Mouse (Mus musculus): Measurements from ENCODE around the gene Mctp1. TPM values are rescaled to one million over a fixed set of nuclear protein-coding genes. Genes with fewer than 3 reads are reported as not detected.

Mctp1 gene
- polyA plus RNA-seq, 1 experiment from 2014 or later = 0.10 TPM

DNA sequence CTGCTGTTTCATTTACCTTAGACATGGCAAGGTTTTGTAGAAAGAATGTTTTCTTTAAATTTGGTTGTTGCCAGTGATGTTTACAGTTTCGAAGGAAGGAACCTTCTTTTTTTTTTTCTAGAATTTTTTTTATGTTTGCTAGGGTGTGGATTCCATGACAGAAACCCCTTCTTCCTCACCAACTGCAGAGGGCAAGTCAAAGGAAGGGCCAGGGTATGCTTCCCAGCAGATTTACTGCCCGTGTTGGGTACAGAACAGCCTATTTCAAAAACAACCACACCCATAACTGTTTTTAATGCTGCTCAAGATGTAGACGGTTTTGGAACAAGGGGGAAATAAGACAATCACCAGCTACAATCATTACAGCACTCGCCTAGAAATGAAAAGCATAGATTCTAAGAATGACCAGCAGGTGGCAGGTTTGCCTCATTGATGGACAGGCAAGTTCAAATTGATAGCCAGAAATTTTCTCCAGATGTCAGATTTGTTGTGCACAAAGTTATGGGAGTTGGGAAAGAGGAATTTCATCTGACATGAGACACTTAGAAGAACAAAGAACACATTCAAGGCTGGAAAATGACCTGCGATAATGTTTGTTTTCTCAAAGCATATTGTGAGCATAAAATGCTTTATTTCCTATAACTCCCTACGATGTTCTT is 375.6 kb downstream of the Mctp1 start:
- no peak for DNase-seq (ENCODE audit: low read depth, low spot score)
- TF ChIP-seq CTCF (IDR thresholded peaks at IDR 0.05) = peak; percentile 67
- in situ Hi-C loops (cut with MboI; ENCODE audit: low pct_unique_long_range_greater_than_20kb) = no loop called here
- ChIA-PET CTCF (interaction anchor here (0.8 kb wide), 1 partner anchor 26 kb away, joined by 3 read pairs; no protein-coding TSS in a partner anchor), POLR2A (no interaction called here)
- ATAC-seq = no peak
- peaks cover 12% of the 10 kb centered on the region for H3K27me3 ChIP-seq

DNA sequence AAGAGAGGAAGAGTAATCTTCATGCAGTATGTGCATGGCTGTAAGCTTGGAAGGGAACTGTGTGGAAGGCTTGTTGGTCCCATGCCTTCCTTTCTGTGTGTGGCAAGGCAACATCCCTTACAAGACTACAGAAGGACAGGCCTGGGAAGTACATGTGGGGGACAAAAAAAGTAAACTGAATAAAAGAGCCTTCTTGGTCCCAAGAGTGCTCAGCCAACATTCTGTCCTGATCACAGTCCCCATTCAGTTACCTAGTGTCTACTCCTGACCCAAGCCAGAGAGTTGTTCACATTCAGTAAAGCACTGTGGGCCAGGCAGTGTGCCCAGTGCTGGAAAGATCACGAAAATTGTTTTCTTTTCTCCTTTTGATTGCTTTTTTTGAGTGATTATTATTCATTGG is 415.3 kb downstream of the Mctp1 start:
- H3K27me3 ChIP-seq = peaks cover 19% of the 10 kb centered on the region
- ChIA-PET POLR2A (interaction anchor here (0.5 kb wide), 1 partner anchor 487 kb away, joined by 4 read pairs; no protein-coding TSS in a partner anchor), CTCF (no interaction called here)
- TF ChIP-seq CTCF (IDR thresholded peaks at IDR 0.05) = no peak
- ATAC-seq = no peak
- DNase-seq (ENCODE audit: low read depth, low spot score) = no peak
- in situ Hi-C loops (cut with MboI; ENCODE audit: low pct_unique_long_range_greater_than_20kb) = no loop called here

DNA sequence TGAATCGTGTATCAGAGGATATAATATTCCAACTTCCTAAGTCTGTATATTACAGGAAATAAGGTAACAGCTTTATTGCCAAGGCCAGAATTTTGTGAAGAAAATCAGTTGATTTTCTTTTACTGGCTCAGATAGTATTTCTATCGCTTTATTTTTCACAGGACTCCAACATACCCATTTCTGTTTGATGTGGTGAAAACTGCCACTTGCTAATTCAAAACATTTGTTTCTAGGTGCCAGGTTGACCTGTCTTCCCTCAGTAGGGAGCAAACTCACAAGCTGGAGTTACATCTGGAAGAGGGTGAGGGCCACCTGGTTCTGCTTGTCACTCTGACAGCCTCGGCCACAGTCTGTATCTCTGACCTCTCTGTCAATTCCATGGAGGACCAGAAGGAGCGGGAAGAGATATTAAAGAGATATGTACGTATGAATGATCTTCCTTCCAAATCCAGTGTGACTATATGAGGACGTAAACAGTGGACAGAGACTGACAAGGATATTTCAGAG is 416.8 kb downstream of the Mctp1 start:
- no peak for TF ChIP-seq CTCF (IDR thresholded peaks at IDR 0.05)
- DNase-seq (ENCODE audit: low read depth, low spot score) (no peak), ATAC-seq (no peak)
- ChIA-PET POLR2A (no interaction called here), CTCF (no interaction called here)
- peaks cover 28% of the 10 kb centered on the region for H3K27me3 ChIP-seq
- in situ Hi-C loops (cut with MboI; ENCODE audit: low pct_unique_long_range_greater_than_20kb) = no loop called here

DNA sequence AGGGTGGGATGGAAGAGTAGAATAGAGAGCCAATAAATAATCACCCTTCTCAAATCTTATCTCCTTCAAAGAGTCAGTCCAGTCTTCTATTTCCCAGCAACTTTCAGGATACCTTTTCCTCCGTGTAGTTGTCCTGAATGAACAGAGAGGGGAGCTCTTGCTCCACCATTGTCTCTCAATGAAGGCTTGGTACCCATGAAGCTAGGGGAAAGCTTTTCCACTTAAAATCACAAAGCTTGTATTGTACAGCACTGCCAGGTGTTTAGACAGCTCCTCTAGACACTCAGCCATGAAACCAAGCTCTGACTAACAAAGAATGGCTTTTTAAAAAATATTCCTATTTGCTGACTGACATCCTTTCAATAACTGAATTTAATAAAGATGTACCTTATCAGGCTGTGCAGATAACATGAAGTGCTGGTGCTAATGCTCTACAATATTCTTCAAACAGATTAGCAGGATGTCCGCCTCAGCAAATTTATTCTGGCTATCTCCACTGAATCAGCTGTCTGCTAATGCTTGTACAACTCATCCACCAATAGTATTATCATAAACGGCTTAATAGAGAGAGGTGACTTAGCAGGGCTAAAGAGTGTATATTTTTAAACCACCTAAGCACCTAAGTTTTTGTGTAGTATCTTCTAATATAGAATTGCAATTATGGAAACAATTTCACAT is 417.9 kb downstream of the Mctp1 start:
- DNase-seq (ENCODE audit: low read depth, low spot score) (no peak), ATAC-seq (no peak)
- ChIA-PET POLR2A (interaction anchor here (0.7 kb wide), 1 partner anchor 57 kb away, joined by 3 read pairs; no protein-coding TSS in a partner anchor), CTCF (no interaction called here)
- peaks cover 28% of the 10 kb centered on the region for H3K27me3 ChIP-seq
- in situ Hi-C loops (cut with MboI; ENCODE audit: low pct_unique_long_range_greater_than_20kb) = no loop called here
- TF ChIP-seq CTCF (IDR thresholded peaks at IDR 0.05) = peak; percentile 46

DNA sequence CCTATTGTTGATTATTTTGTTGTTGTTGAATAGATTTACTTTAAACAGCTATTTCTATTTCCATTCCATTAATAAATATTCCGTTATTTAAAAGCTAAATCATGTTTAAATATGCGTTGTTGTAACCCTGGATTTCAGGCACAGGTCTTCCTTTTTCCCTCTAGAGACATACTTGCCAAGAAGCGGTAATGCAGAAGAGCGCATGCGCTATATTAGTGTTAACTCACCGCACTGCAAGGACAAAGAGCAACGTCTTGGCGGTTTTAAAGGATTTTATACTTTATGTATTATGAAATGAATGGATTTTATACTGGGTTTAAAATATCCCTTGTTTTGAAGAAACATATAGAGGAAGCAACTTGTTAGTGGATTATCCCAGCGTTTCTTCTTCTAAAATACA is 418.6 kb downstream of the Mctp1 start:
- ATAC-seq (no peak), DNase-seq (ENCODE audit: low read depth, low spot score) (no peak)
- in situ Hi-C loops (cut with MboI; ENCODE audit: low pct_unique_long_range_greater_than_20kb) = no loop called here
- ChIA-PET POLR2A (no interaction called here), CTCF (no interaction called here)
- H3K27me3 ChIP-seq = peaks cover 31% of the 10 kb centered on the region
- no peak for TF ChIP-seq CTCF (IDR thresholded peaks at IDR 0.05)

DNA sequence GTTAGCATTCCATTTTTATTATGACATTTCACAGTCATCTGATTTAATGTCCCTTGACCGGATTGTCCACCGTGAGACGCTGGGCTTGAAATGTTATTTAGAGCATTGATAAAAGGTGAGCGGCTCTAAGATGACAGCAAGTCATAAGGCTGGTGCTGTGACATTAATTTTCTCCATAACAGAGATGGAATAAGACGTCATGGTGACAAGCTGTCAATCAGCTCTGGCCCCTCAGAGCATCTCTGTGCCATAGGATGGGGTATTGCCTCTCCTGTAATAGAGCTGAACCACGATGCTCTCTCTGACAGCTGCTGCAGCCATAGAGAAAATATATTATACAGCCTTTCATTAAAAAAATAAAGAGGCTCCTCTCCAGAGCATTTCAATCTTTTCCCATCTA is 419.5 kb downstream of the Mctp1 start:
- no peak for TF ChIP-seq CTCF (IDR thresholded peaks at IDR 0.05)
- CTCF ChIA-PET = no interaction called here
- in situ Hi-C loops (cut with MboI; ENCODE audit: low pct_unique_long_range_greater_than_20kb) = no loop called here
- peaks cover 33% of the 10 kb centered on the region for H3K27me3 ChIP-seq
- no peak for DNase-seq (ENCODE audit: low read depth, low spot score)
- POLR2A ChIA-PET = no interaction called here
- no peak for ATAC-seq

DNA sequence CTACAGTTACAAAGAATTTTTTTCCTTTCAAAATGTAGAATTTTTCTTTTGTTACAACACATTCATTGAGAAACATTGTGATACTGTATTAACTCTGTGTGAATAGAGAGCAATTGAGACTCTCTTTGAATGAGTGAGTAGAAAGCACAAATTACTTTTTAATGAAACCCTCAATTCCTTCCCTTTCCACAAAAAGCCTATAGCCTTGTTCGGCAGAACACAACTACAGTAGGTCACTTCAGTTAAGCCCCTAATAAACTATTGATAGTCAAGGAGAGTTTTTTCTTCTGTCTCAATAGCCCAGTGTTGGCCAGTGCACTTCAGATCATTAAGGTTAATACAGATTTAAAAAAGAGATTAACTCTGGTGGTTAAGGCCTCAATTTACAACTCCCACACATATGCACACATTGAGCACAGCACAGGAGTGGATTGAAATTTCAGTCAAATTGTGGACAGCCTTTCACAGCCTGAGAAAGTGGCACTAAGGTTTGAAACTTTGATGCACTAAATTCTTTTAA is 424.6 kb downstream of the Mctp1 start:
- ChIA-PET POLR2A (no interaction called here), CTCF (no interaction called here)
- DNase-seq (ENCODE audit: low read depth, low spot score) (no peak), ATAC-seq (no peak)
- no peak for TF ChIP-seq CTCF (IDR thresholded peaks at IDR 0.05)
- in situ Hi-C loops (cut with MboI; ENCODE audit: low pct_unique_long_range_greater_than_20kb) = no loop called here
- peaks cover 25% of the 10 kb centered on the region for H3K27me3 ChIP-seq

DNA sequence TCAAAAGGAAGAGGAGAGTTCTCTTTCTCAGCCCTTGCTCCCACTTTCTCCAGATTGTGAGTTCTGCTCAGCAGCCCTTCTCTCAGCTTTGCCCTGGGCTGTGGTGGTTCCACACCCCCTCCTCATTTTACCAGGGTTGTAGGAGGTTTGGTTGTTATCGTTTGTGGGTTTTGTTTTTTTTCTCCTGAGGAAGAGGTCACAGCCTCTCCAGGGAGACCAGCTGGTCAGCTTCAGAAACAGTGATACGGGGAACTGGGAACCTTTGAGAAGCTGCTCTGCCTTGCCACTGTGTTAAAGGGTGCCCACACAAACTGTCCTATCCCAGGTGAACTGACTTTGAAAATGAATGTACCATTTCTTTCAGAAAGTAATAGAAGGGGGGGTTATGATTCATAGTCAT is 425.5 kb downstream of the Mctp1 start:
- POLR2A ChIA-PET = no interaction called here
- ATAC-seq (no peak), DNase-seq (ENCODE audit: low read depth, low spot score) (no peak)
- in situ Hi-C loops (cut with MboI; ENCODE audit: low pct_unique_long_range_greater_than_20kb) = no loop called here
- peaks cover 17% of the 10 kb centered on the region for H3K27me3 ChIP-seq
- CTCF ChIA-PET = no interaction called here
- no peak for TF ChIP-seq CTCF (IDR thresholded peaks at IDR 0.05)

DNA sequence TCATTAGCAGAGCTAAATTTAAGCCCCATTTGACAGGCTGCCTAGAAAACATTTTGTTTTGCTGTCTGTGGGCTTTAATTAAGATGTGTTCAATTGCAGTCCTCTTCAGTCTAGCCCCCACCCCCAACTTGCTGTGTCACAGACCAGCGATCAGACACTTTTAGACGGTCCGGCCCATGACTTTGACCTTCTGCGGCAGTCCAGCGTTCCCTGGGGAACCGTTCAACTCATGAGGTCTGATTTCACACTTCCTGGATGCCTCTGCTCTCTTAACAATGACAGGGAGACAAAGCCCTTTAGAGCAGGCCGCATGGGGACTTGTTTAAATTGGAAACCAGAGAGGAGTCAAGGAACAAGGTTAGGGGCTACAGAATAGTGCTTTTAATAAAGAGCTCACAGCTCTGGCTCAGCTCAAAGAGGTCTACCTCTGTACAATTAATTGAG is 426.2 kb downstream of the Mctp1 start:
- no peak for DNase-seq (ENCODE audit: low read depth, low spot score)
- ChIA-PET CTCF (no interaction called here), POLR2A (no interaction called here)
- H3K27me3 ChIP-seq = peaks cover 15% of the 10 kb centered on the region
- in situ Hi-C loops (cut with MboI; ENCODE audit: low pct_unique_long_range_greater_than_20kb) = no loop called here
- no peak for ATAC-seq
- no peak for TF ChIP-seq CTCF (IDR thresholded peaks at IDR 0.05)

DNA sequence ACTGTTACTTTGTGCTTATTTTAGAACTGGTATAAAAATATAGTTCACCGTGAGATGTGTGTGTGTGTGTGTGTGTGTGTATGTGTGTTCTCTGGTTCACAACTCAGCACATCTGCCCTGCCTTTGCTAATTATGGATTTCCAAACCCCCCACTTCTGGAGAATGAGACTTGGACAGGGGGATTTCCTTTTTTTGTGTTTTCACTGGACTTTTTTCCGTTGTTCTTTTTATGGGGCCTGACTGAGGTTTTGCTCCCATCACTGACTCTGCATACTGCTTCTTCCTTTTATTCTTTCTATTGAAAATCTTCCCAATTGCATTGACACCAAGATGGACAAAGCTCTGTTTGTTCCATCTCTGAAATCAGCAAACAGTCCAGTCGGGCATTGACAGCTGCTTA is 438.7 kb downstream of the Mctp1 start:
- in situ Hi-C loops (cut with MboI; ENCODE audit: low pct_unique_long_range_greater_than_20kb) = no loop called here
- TF ChIP-seq CTCF (IDR thresholded peaks at IDR 0.05) = no peak
- DNase-seq (ENCODE audit: low read depth, low spot score) = no peak
- POLR2A ChIA-PET = no interaction called here
- no peak for ATAC-seq
- H3K27me3 ChIP-seq = peaks cover 29% of the 10 kb centered on the region
- CTCF ChIA-PET = no interaction called here

DNA sequence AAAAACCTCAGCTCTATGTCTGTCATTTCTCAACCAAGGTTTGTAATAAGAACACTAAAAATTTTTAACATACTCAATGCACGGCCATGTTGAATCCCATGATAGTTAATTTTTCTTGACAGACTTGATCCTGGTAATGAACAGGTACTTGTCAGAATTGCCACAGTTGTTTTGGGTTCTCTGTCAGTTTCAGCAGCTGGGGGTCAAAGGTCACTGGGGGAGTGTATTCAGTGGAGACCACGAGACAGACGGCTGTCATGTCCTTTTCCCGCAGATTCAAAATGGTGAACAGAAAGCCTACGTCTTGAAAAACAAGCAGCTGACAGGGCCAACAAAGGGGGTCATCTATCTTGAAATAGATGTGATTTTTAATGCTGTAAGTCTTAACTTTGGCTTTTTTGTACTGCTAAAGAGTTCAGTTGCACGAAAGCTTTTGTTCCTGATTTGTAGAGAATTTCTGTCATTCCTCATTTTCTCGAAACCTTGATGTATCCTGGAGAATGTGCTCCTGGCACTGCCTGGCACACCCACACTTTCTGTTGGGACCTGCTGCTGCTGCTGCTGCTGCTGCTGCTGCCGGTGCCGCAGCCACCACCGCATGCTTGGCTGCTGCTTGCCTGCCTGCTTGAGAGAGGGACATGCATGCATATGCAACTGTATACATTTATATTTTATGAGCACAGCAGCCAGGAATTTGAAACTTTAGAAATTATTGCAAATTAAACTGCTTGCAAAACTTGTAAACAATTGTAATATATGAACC is 440.8 kb downstream of the Mctp1 start:
- POLR2A ChIA-PET = no interaction called here
- ATAC-seq (no peak), DNase-seq (ENCODE audit: low read depth, low spot score) (no peak)
- no peak for TF ChIP-seq CTCF (IDR thresholded peaks at IDR 0.05)
- peaks cover 26% of the 10 kb centered on the region for H3K27me3 ChIP-seq
- in situ Hi-C loops (cut with MboI; ENCODE audit: low pct_unique_long_range_greater_than_20kb) = no loop called here
- CTCF ChIA-PET = no interaction called here

Data from Patski (cell line).